Mouse (Mus musculus) heart, embryonic 13.5 days (tissue): ENCODE measurements around the gene Aamp. TPM values are rescaled to one million over a fixed set of nuclear protein-coding genes. Genes with fewer than 3 reads are reported as not detected.

Experiments
- ATAC-seq: fragments of 200-750 bp; cut with Nextera tagmentation; 2 replicates; pipeline ENCODE4 v1.8.0; 2017; ENCODE audit warnings: moderate TSS enrichment; ENCODE audit not compliant: insufficient number of reproducible peaks, low FRiP score, low TSS enrichment; ENCODE audit errors: extremely low read depth
- H3K27ac ChIP-seq: fragments of 300-500 bp; sonication (generic); replicated peaks from 2 replicates; pipeline ENCODE4 v1.5.1; 2015; ENCODE audit warnings: moderate library complexity, mild to moderate bottlenecking, inconsistent platforms
- H3K27me3 ChIP-seq: fragments of 300-500 bp; sonication (generic); replicated peaks from 2 replicates; pipeline ENCODE4 v1.6.1; 2015; ENCODE audit warnings: mild to moderate bottlenecking, inconsistent platforms
- H3K36me3 ChIP-seq: fragments of 300-500 bp; sonication (generic); 2 replicates; pipeline ENCODE4 v1.6.1; 2015; ENCODE audit warnings: mild to moderate bottlenecking, inconsistent platforms
- H3K4me1 ChIP-seq: fragments of 300-500 bp; sonication (generic); 2 replicates; pipeline ENCODE4 v1.6.1; 2015; ENCODE audit warnings: inconsistent platforms
- H3K4me2 ChIP-seq: fragments of 300-500 bp; sonication (generic); 2 replicates; pipeline ENCODE4 v1.6.1; 2015; ENCODE audit warnings: inconsistent platforms, mild to moderate bottlenecking, moderate library complexity
- H3K4me3 ChIP-seq: fragments of 300-500 bp; sonication (generic); 2 replicates; pipeline ENCODE4 v1.5.1; 2015; ENCODE audit warnings: moderate library complexity, mild to moderate bottlenecking, inconsistent platforms
- H3K9ac ChIP-seq: fragments of 300-500 bp; sonication (generic); 2 replicates; pipeline ENCODE4 v1.6.1; 2015; ENCODE audit warnings: inconsistent platforms, mild to moderate bottlenecking, moderate library complexity
- H3K9me3 ChIP-seq: fragments of 300-500 bp; sonication (generic); 2 replicates; pipeline ENCODE4 v1.6.1; 2016; ENCODE audit warnings: inconsistent platforms
- WGBS: fragments of 180-500 bp; shearing (Covaris S2); methylation state at CpG from one replicate; pipeline ENCODE4 v1.1.7; 2015; ENCODE audit warnings: mixed read lengths; 5-methylcytosine and 5-hydroxymethylcytosine counted together
- polyA plus RNA-seq: library from polyadenylated mRNA; unstranded; fragments of >200 nt; fragmentation: Nextera tagmentation; extraction: Ambion mirVana; gene quantifications from 2 replicates; pipeline ENCODE4 v1.2.1, GENCODE M21; 2015

The Aamp gene
- polyA plus RNA-seq, 1 experiment from 2014 or later: 164 TPM

DNA sequence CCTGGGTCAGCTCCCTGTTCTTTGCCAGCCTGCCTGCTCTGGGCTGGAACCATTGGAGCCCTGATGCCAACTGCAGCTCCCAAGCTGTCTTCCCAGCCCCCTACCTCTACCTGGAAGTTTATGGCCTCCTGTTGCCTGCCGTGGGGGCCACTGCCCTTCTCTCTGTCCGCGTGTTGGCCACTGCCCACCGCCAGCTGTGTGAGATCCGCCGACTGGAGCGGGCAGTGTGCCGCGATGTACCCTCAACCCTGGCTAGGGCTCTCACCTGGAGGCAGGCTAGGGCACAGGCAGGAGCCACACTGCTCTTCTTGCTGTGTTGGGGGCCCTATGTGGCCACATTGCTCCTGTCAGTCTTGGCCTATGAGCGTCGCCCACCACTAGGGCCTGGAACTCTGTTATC is 5.5 kb downstream of the Aamp start:
- H3K4me3 ChIP-seq: no peak overlapping the region

DNA sequence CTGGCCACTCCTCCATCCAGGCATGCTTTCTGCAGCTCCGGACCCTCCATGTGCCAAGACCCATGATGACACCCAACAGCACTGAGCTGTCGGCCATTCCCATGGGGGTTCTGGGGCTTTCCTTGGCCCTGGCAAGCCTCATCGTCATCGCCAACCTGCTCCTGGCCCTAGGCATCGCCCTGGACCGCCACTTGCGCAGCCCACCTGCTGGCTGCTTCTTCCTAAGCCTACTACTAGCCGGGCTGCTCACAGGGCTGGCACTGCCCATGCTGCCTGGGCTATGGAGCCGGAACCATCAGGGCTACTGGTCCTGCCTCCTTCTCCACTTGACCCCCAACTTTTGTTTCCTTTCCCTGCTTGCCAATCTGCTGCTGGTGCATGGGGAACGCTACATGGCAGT is 6.0 kb downstream of the Aamp start, which contains the start of gene Gpbar1:
Gpbar1 (plus strand) TSS at position 13 of the 400 bp plus-strand sequence.
- H3K4me1 ChIP-seq: peaks cover 53% of the 10 kb centered on the region

More for the DNA sequence above, 5.5 kb downstream of the Aamp start:
- Histone ChIP-seq H3K4me1 (peaks cover 55% of the 10 kb centered on the region), H3K36me3 (peaks cover 48% of the 10 kb centered on the region), H3K27ac (no peak overlapping the region), H3K9me3 (no peaks in the 10 kb centered on the region), H3K4me2 (no peak overlapping the region), H3K9ac (no peak overlapping the region), H3K27me3 (no peaks in the 10 kb centered on the region)
- no peak for ATAC-seq
- WGBS: 78% methylated on average over 11 of the region's 11 CpGs

DNA sequence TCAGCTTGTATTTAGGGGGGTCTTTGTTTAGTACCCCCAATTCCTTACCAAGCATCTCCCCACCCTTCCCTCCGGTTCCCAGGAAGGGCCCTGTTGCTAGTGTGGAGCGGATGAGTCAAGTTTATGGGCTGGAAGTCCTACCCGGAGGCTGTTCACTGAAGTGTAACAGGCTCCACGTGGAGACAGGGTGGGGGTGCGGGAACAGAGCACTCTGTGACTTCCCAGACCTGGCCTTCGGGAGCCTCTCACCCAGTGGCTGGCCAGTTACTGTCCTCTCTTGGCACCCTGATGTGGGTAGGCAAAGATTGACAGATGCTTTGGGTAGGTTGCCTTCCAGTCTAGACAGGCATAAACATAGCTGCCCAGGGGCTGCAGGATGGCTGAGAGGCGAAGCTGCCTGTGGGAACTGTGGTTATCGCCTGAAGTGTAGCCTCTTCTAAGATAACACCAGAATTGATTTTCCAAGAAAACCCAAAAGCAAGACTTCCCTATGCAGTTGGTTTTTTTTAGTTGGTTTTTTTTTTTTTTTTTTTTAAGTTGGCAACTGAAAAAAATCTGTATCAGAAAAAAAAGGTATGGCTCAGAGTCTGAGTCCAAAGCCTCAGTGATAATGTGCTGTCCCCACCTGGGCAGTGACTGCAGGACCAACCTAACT is 6.5 kb downstream of the Aamp start:
- Histone ChIP-seq H3K27ac (no peak overlapping the region), H3K4me3 (no peak overlapping the region), H3K27me3 (no peaks in the 10 kb centered on the region), H3K4me1 (peaks cover 54% of the 10 kb centered on the region), H3K36me3 (peaks cover 45% of the 10 kb centered on the region), H3K9me3 (no peaks in the 10 kb centered on the region), H3K9ac (no peak overlapping the region), H3K4me2 (no peak overlapping the region)
- WGBS: 56% methylated on average over 8 of the region's 8 CpGs
- no peak for ATAC-seq

More for the DNA sequence above, 6.0 kb downstream of the Aamp start, which contains the start of gene Gpbar1:
- Histone ChIP-seq H3K9ac (no peak within 1 kb of the TSS), H3K36me3 (peaks cover 48% of the 10 kb centered on the region), H3K27ac (no peak within 1 kb of the TSS), H3K4me3 (no peak within 1 kb of the TSS), H3K9me3 (no peaks in the 10 kb centered on the region), H3K4me2 (no peak within 1 kb of the TSS), H3K27me3 (no peaks in the 10 kb centered on the region)
- WGBS: 85% methylated on average over 10 of the region's 10 CpGs
- ATAC-seq: no peak

DNA sequence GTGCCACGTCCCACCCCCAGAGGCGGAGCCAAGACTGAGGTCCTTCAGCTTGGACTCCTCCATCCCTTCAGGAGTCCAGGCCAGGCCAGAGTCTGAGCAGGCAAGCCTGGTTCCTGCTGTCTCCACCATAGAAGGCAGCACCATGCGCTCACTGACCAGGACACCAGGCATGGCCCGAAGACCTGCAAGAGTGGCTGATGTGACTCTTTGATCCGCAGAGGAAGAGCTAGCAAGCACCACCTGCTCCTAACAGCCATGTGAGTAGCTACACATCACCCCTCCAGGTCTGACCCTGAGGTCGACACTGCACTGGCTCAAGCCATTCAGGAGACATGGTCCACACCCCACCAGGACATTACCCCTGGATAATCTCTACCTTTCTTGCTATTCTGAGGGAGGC is 7.5 kb downstream of the Aamp start:
- ATAC-seq: no peak
- H3K4me3 ChIP-seq: no peak overlapping the region
- H3K36me3 ChIP-seq: peaks cover 35% of the 10 kb centered on the region
- H3K4me1 ChIP-seq: peaks cover 53% of the 10 kb centered on the region
- no peaks in the 10 kb centered on the region for H3K27me3 ChIP-seq
- H3K9ac ChIP-seq: no peak overlapping the region
- no peak overlapping the region for H3K27ac ChIP-seq
- WGBS: 70% methylated on average over 6 of the region's 6 CpGs
- H3K4me2 ChIP-seq: no peak overlapping the region
- no peaks in the 10 kb centered on the region for H3K9me3 ChIP-seq

DNA sequence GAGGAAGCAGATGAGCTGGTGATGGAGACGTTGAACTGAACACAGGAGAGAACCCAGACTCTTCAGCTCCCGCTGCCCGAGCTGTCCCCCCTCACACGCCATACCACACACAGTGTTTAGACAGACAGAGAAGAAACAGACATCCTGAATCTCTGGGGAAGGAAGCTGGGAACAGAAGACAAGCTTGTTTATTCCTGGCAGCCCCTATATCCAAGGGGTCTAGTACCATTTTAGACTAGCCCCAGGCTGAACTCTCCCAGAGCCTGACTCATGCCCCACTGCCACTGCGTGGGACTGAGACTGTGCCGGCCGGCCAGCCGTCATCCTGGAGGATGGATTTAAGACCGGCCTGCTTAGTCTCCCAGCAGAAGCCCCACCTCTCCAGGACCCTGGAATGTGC is 9.5 kb downstream of the Aamp start:
- peaks cover 15% of the 10 kb centered on the region for H3K36me3 ChIP-seq
- H3K4me2 ChIP-seq: peak overlapping the region; percentile 20
- no peak overlapping the region for H3K4me3 ChIP-seq
- peaks cover 72% of the 10 kb centered on the region for H3K4me1 ChIP-seq
- H3K9me3 ChIP-seq: no peaks in the 10 kb centered on the region
- H3K27me3 ChIP-seq: no peaks in the 10 kb centered on the region
- 0 out of 2 replicates have a peak overlapping the region, but pooled peaks have one; percentile 28 for H3K9ac ChIP-seq
- peak; percentile 59; the same call in 1 of the 2 replicates for ATAC-seq
- WGBS: 8% methylated on average over 9 of the region's 9 CpGs
- H3K27ac ChIP-seq: peak overlapping the region; percentile 66

DNA sequence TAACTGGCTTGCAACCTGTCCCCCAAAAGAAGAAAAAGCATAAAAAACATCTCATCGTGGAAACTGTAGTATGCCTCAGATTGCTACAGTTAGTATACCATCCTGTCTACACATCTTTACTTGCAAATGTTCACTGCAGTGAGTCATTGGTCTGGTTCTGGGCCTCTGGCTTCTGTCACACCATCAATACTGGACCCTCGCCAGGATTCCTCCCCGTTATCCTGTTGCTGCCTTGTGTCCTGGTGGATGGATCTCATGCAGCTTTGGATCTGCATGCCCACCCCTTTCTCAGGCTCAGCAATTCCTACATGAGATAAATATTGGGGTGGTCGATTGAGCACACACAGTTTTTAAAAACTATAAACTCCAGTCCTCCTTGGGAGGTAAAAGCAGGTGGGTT is 12.9 kb downstream of the Aamp start:
- Histone ChIP-seq H3K4me1 (peaks cover 65% of the 10 kb centered on the region), H3K36me3 (peaks cover 26% of the 10 kb centered on the region), H3K4me3 (no peak overlapping the region), H3K9me3 (no peaks in the 10 kb centered on the region), H3K27me3 (no peaks in the 10 kb centered on the region), H3K27ac (peak overlapping the region; percentile 77), H3K9ac (no peak overlapping the region), H3K4me2 (no peak overlapping the region)
- no peak for ATAC-seq
- WGBS: 25% methylated on average over 4 of the region's 4 CpGs

DNA sequence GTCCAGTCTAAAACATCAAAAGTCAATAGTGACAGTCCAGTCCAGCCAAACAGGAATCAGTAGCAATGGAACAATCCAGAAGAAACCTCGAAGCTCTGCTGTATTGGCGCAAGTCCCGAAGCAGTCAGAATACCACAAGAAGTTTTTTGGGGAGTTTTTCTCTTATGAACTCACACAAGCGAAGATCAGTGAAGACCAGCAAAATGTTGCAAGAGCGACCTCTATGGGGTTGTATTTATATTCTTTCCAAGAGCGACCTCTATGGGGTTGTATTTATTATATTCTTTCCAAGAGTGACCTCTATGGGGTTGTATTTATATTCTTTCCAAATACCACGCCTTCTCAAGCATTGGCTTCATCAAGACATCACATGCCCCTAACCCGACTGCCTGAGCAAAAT is 15.8 kb downstream of the Aamp start:
- no peak overlapping the region for H3K4me3 ChIP-seq
- peaks cover 36% of the 10 kb centered on the region for H3K4me1 ChIP-seq
- no peaks in the 10 kb centered on the region for H3K9me3 ChIP-seq
- no peaks in the 10 kb centered on the region for H3K27me3 ChIP-seq
- H3K9ac ChIP-seq: no peak overlapping the region
- no peak for ATAC-seq
- no peak overlapping the region for H3K27ac ChIP-seq
- no peak overlapping the region for H3K4me2 ChIP-seq
- peaks cover 55% of the 10 kb centered on the region for H3K36me3 ChIP-seq
- WGBS: 83% methylated on average over 8 of the region's 8 CpGs

DNA sequence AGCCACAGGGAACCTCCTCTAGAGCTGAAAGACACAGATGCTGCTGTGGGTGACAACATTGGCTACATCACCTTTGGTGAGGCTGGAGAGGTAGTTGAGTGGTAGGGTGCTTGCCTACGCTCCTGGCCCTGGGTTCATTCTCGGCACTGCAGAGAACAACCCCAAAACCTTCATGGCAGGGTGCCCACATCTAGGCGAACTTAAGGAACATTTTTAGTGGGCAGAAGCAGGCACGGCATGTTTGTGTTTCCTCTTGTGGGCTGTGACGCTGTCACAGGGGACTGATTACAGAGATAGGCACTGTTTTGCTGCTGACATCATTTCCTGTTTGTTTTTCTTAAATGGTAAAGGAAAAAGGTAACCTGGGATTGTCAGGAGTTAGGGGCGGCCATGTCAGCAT is 22.0 kb downstream of the Aamp start:
- no peak overlapping the region for H3K27ac ChIP-seq
- no peak for ATAC-seq
- no peak overlapping the region for H3K4me3 ChIP-seq
- H3K9me3 ChIP-seq: no peaks in the 10 kb centered on the region
- peaks cover 4% of the 10 kb centered on the region; the same call in 1 of the 2 replicates for H3K4me1 ChIP-seq
- no peaks in the 10 kb centered on the region for H3K27me3 ChIP-seq
- peaks cover 99% of the 10 kb centered on the region for H3K36me3 ChIP-seq
- 76% methylated on average over 6 of the region's 6 CpGs for WGBS
- no peak overlapping the region for H3K9ac ChIP-seq
- no peak overlapping the region for H3K4me2 ChIP-seq

DNA sequence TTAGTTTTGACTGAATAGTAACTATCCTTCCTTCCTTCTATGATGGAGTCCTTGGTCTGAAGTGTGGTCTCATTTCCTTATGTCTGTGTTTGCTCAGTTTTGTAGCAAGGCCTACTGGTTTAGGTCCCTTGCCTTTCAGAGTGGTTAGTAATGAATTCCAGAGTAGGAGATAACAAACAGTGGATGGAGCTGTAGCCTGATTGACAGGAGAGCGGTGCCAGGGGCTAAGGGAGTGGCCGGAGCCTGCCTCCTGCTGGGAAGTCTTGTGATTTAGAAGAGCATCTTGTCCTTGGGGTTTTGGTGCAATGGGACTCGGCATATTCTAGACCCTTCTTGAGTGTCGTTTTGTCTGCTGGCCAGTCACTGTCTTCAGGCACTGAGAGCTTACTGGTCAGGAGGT is 27.8 kb downstream of the Aamp start:
- H3K9ac ChIP-seq: no peak overlapping the region; the same call in 1 of the 2 replicates
- no peak overlapping the region for H3K4me3 ChIP-seq
- H3K27me3 ChIP-seq: no peaks in the 10 kb centered on the region
- peaks cover 99% of the 10 kb centered on the region for H3K36me3 ChIP-seq
- no peak overlapping the region for H3K4me2 ChIP-seq
- no peaks in the 10 kb centered on the region for H3K9me3 ChIP-seq
- WGBS: 27% methylated on average over 4 of the region's 4 CpGs
- H3K4me1 ChIP-seq: peaks cover 30% of the 10 kb centered on the region
- ATAC-seq: no peak; the same call in 1 of the 2 replicates
- peak overlapping the region; percentile 71 for H3K27ac ChIP-seq

DNA sequence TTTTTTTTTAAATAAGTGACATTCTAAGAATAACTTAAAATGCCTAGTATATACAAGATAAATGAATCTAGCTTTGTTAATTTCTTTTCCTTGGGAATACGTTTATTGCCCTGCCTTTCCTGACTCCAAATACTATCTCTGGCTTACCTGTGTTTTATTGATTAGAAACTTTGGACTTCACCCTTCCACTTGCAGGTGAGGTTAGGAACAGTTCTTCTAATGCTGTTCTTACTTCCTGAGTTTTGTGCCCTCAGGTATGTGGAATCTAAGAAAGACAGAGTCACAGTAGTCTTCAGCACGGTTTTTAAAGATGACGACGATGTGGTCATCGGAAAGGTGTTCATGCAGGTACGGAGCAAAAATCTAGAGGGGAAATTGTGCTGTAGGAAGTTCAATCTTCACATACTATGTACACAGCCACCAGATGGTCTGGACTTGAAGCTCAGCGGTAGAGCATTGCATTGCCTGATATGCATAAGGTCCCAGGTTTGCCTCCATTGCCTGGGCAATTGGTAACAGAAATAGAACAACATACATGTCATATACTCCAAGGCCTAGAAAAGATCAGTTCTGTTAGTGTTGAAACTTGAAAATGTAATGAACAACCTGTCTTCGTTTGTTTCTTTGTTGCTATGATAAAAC is 28.7 kb downstream of the Aamp start:
- peak overlapping the region; percentile 71; the same call in 1 of the 2 replicates for H3K27ac ChIP-seq
- ATAC-seq: no peak
- H3K27me3 ChIP-seq: no peaks in the 10 kb centered on the region
- H3K9ac ChIP-seq: no peak overlapping the region
- H3K4me2 ChIP-seq: no peak overlapping the region
- WGBS: 92% methylated on average over 8 of the region's 8 CpGs
- H3K36me3 ChIP-seq: peaks cover 99% of the 10 kb centered on the region
- no peaks in the 10 kb centered on the region for H3K9me3 ChIP-seq
- H3K4me3 ChIP-seq: no peak overlapping the region
- H3K4me1 ChIP-seq: peaks cover 30% of the 10 kb centered on the region

DNA sequence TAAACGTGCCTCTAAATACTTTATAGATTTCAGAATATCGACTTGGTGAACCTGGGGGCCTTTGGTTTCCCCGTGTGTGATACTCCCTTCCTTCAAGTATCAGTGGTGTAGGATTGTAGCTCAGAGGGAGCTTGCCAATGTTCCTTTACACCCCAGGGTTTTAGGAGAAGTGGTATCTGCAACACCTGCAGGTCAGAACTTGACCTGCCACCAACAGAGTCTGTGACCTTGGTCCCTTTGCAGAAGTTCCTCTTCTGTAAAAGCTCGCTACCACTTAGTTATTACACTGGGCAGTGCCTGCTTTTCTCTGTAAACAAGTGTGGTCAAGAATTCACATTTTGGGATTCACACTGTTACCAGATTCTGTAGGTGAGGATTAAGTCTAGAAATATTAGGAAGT is 34.4 kb downstream of the Aamp start:
- 81% methylated on average over 4 of the region's 4 CpGs for WGBS
- no peaks in the 10 kb centered on the region for H3K9me3 ChIP-seq
- ATAC-seq: no peak
- H3K27me3 ChIP-seq: no peaks in the 10 kb centered on the region
- no peak overlapping the region for H3K4me2 ChIP-seq
- H3K4me1 ChIP-seq: peaks cover 61% of the 10 kb centered on the region
- H3K27ac ChIP-seq: peak overlapping the region; percentile 92
- H3K4me3 ChIP-seq: no peak overlapping the region
- peak overlapping the region; percentile 3; the same call in 1 of the 2 replicates for H3K9ac ChIP-seq
- H3K36me3 ChIP-seq: peaks cover 88% of the 10 kb centered on the region
